Mouse (Mus musculus): ENCODE measurements around the gene Bmp6.

- TF ChIP-seq CTCF (IDR thresholded peaks at IDR 0.05; ENCODE audit: low read depth, low read length) (no peak), POLR2A (IDR thresholded peaks at IDR 0.05; ENCODE audit: insufficient read depth, low read length) (no peak), EP300 (IDR thresholded peaks at IDR 0.05; ENCODE audit: insufficient read depth, low read depth, low read length) (no peak)
These were observed 74.9 kb downstream of the Bmp6 start for GRCm38 (mm10) chr13:38419781-38420180.

Data from ES-Bruce4 (cell line).